Mouse (Mus musculus): ENCODE measurements around the gene Eogt. TPM values are rescaled to one million over a fixed set of nuclear protein-coding genes. Genes with fewer than 3 reads are reported as not detected.

Gene Eogt
- polyA plus RNA-seq, 1 experiment from 2014 or later, result 14.7 TPM

DNA sequence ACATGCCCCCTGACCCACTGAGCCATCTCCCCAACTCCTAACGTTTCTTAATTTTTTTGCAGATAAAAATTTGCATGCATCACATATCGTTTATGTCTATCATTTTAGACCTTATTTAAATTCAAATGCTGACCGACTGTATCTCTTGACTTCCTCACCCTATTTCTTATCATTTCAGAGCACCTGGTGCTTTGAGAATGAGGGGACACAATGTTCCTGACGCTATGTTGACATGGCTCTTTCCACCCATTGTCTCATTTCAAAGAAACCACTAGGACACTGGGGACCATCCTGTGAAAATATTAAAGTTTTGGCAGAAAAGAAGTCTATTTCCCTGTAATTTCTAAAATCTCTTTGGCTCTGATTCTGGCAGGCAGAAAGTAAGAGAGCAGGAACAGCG is 32.1 kb downstream of the Eogt start:
- Histone ChIP-seq H3K4me3 (ENCODE audit: low read length) (no peak overlapping the region), H3K9ac (ENCODE audit: low read length) (no peak overlapping the region), H3K27me3 (ENCODE audit: control insufficient read depth, insufficient read depth, low read length) (no peaks in the 10 kb centered on the region), H3K4me2 (ENCODE audit: low read depth, low read length) (no peak overlapping the region), H3K36me3 (ENCODE audit: control insufficient read depth, insufficient read depth) (peaks cover 49% of the 10 kb centered on the region), H3K4me1 (ENCODE audit: control insufficient read depth, insufficient read depth, low read length) (no peaks in the 10 kb centered on the region), H3K9me3 (replicated peaks; ENCODE audit: control insufficient read depth, low read length) (no peaks in the 10 kb centered on the region), H3K27ac (ENCODE audit: low read length) (no peak overlapping the region)
- ATAC-seq (replicated peaks; ENCODE audit: extremely low read depth, insufficient read depth, low FRiP score), result no peak
- WGBS, result 72% methylated on average over 5 of the region's 5 CpGs

DNA sequence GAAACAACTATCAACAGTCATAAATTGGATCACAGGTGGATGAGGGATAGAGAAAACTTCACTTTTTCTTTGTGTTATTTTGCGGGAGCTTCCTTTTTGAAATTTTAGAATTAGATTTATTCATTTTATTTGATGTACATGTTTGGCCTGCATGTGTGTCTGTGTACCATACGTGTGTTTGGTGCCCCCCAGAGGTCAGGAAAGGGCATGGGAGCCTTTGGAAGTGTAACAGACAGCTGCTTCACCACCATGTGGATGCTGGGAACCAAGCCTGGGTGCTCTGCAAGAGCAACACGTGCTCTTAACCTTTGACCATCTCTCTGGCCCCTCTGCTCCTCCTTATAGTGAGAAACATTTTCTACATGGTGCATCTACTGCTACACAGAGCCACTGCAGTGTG is 34.2 kb downstream of the Eogt start:
- 63% methylated on average over 3 of the region's 3 CpGs for WGBS
- no peak overlapping the region for H3K4me2 ChIP-seq (ENCODE audit: low read depth, low read length)
- H3K4me1 ChIP-seq (ENCODE audit: control insufficient read depth, insufficient read depth, low read length), result no peaks in the 10 kb centered on the region
- H3K27ac ChIP-seq (ENCODE audit: low read length), result no peak overlapping the region
- no peaks in the 10 kb centered on the region for H3K27me3 ChIP-seq (ENCODE audit: control insufficient read depth, insufficient read depth, low read length)
- peaks cover 50% of the 10 kb centered on the region for H3K36me3 ChIP-seq (ENCODE audit: control insufficient read depth, insufficient read depth)
- H3K4me3 ChIP-seq (ENCODE audit: low read length), result no peak overlapping the region
- ATAC-seq (replicated peaks; ENCODE audit: extremely low read depth, insufficient read depth, low FRiP score), result no peak
- no peaks in the 10 kb centered on the region for H3K9me3 ChIP-seq (replicated peaks; ENCODE audit: control insufficient read depth, low read length)
- H3K9ac ChIP-seq (ENCODE audit: low read length), result no peak overlapping the region

- no peak for ATAC-seq (replicated peaks; ENCODE audit: extremely low read depth, insufficient read depth, low FRiP score)
- H3K27me3 ChIP-seq (ENCODE audit: control insufficient read depth, insufficient read depth, low read length), result no peaks in the 10 kb centered on the region
- no peak overlapping the region for H3K4me3 ChIP-seq (ENCODE audit: low read length)
- 90% methylated on average over 8 of the region's 8 CpGs for WGBS
- no peaks in the 10 kb centered on the region for H3K4me1 ChIP-seq (ENCODE audit: control insufficient read depth, insufficient read depth, low read length)
- H3K9ac ChIP-seq (ENCODE audit: low read length), result no peak overlapping the region
- no peaks in the 10 kb centered on the region for H3K9me3 ChIP-seq (replicated peaks; ENCODE audit: control insufficient read depth, low read length)
- no peak overlapping the region for H3K4me2 ChIP-seq (ENCODE audit: low read depth, low read length)
- H3K36me3 ChIP-seq (ENCODE audit: control insufficient read depth, insufficient read depth), result peaks cover 34% of the 10 kb centered on the region
- no peak overlapping the region for H3K27ac ChIP-seq (ENCODE audit: low read length)
Observed at GRCm38 (mm10) chr6:97112177-97112576, 36.8 kb downstream of the Eogt start.

GRCm38 (mm10) chr6:97106777-97107176 is 42.2 kb downstream of the Eogt start:
- Histone ChIP-seq H3K36me3 (ENCODE audit: control insufficient read depth, insufficient read depth) (peaks cover 4% of the 10 kb centered on the region), H3K4me3 (ENCODE audit: low read length) (no peak overlapping the region), H3K4me1 (ENCODE audit: control insufficient read depth, insufficient read depth, low read length) (no peaks in the 10 kb centered on the region), H3K4me2 (ENCODE audit: low read depth, low read length) (no peak overlapping the region), H3K9me3 (replicated peaks; ENCODE audit: control insufficient read depth, low read length) (no peaks in the 10 kb centered on the region), H3K27ac (ENCODE audit: low read length) (no peak overlapping the region), H3K27me3 (ENCODE audit: control insufficient read depth, insufficient read depth, low read length) (0 out of 2 replicates have a peak, but pooled peaks cover 8% of the 10 kb centered on the region), H3K9ac (ENCODE audit: low read length) (no peak overlapping the region)
- 18% methylated on average over 2 of the region's 2 CpGs for WGBS
- 0 out of 2 replicates have a peak, but pooled peaks have one; percentile 51 for ATAC-seq (replicated peaks; ENCODE audit: extremely low read depth, insufficient read depth, low FRiP score)

DNA sequence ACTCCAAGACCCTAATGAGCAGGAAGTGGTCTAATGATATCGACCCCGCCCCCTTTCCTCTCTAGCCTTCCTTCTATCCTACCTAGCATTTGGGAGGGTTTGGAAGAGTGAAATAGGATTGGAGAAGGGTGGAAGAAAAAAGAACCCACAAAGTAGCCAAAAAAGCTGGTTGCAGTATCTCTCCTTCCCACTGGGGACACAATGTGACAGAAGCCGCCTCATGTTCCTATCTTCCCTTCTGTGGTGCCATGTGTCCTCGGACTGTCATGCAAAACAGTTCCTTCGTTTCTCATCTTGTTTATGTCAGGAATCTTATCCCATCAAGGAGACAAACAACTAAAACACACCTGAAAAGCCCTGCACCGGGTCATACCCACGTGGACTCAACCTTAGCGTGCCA is 42.9 kb downstream of the Eogt start:
- 69% methylated on average over 8 of the region's 8 CpGs for WGBS
- no peak for ATAC-seq (replicated peaks; ENCODE audit: extremely low read depth, insufficient read depth, low FRiP score)

GRCm38 (mm10) chr6:97104264-97104852 is 44.6 kb downstream of the Eogt start:
- H3K4me3 ChIP-seq (ENCODE audit: low read length), result no peak overlapping the region
- H3K27me3 ChIP-seq (ENCODE audit: control insufficient read depth, insufficient read depth, low read length), result 0 out of 2 replicates have a peak, but pooled peaks cover 8% of the 10 kb centered on the region
- WGBS, result 63% methylated on average over 7 of the region's 7 CpGs
- no peak overlapping the region for H3K27ac ChIP-seq (ENCODE audit: low read length)
- H3K4me2 ChIP-seq (ENCODE audit: low read depth, low read length), result no peak overlapping the region
- no peak overlapping the region for H3K9ac ChIP-seq (ENCODE audit: low read length)
- no peaks in the 10 kb centered on the region for H3K36me3 ChIP-seq (ENCODE audit: control insufficient read depth, insufficient read depth)
- 0 out of 2 replicates have a peak, but pooled peaks cover 2% of the 10 kb centered on the region for H3K4me1 ChIP-seq (ENCODE audit: control insufficient read depth, insufficient read depth, low read length)
- H3K9me3 ChIP-seq (replicated peaks; ENCODE audit: control insufficient read depth, low read length), result no peaks in the 10 kb centered on the region
- no peak for ATAC-seq (replicated peaks; ENCODE audit: extremely low read depth, insufficient read depth, low FRiP score)

More for the DNA sequence above, 42.9 kb downstream of the Eogt start:
- Histone ChIP-seq H3K4me1 (ENCODE audit: control insufficient read depth, insufficient read depth, low read length) (0 out of 2 replicates have a peak, but pooled peaks cover 2% of the 10 kb centered on the region), H3K36me3 (ENCODE audit: control insufficient read depth, insufficient read depth) (no peaks in the 10 kb centered on the region), H3K27ac (ENCODE audit: low read length) (no peak overlapping the region), H3K9me3 (replicated peaks; ENCODE audit: control insufficient read depth, low read length) (no peaks in the 10 kb centered on the region), H3K4me3 (ENCODE audit: low read length) (no peak overlapping the region), H3K27me3 (ENCODE audit: control insufficient read depth, insufficient read depth, low read length) (0 out of 2 replicates have a peak, but pooled peaks cover 8% of the 10 kb centered on the region), H3K4me2 (ENCODE audit: low read depth, low read length) (no peak overlapping the region), H3K9ac (ENCODE audit: low read length) (no peak overlapping the region)

- H3K4me2 ChIP-seq (ENCODE audit: low read depth, low read length), result peak overlapping the region; percentile 27; the same call in 1 of the 2 replicates
- H3K9me3 ChIP-seq (replicated peaks; ENCODE audit: control insufficient read depth, low read length), result no peaks in the 10 kb centered on the region
- H3K4me1 ChIP-seq (ENCODE audit: control insufficient read depth, insufficient read depth, low read length), result 0 out of 2 replicates have a peak, but pooled peaks cover 2% of the 10 kb centered on the region
- 0 out of 2 replicates have a peak, but pooled peaks cover 8% of the 10 kb centered on the region for H3K27me3 ChIP-seq (ENCODE audit: control insufficient read depth, insufficient read depth, low read length)
- H3K27ac ChIP-seq (ENCODE audit: low read length), result no peak overlapping the region
- ATAC-seq (replicated peaks; ENCODE audit: extremely low read depth, insufficient read depth, low FRiP score), result no peak
- no peaks in the 10 kb centered on the region for H3K36me3 ChIP-seq (ENCODE audit: control insufficient read depth, insufficient read depth)
- 10% methylated on average over 15 of the region's 15 CpGs for WGBS
- H3K4me3 ChIP-seq (ENCODE audit: low read length), result no peak overlapping the region
- no peak overlapping the region for H3K9ac ChIP-seq (ENCODE audit: low read length)
Observed at GRCm38 (mm10) chr6:97101958-97102702, 46.9 kb downstream of the Eogt start.

GRCm38 (mm10) chr6:97101190-97101957 is 47.6 kb downstream of the Eogt start:
- WGBS, result 20% methylated on average over 12 of the region's 12 CpGs
- no peak for ATAC-seq (replicated peaks; ENCODE audit: extremely low read depth, insufficient read depth, low FRiP score)
- H3K27me3 ChIP-seq (ENCODE audit: control insufficient read depth, insufficient read depth, low read length), result 0 out of 2 replicates have a peak, but pooled peaks cover 8% of the 10 kb centered on the region
- H3K9ac ChIP-seq (ENCODE audit: low read length), result no peak overlapping the region
- no peaks in the 10 kb centered on the region for H3K9me3 ChIP-seq (replicated peaks; ENCODE audit: control insufficient read depth, low read length)
- peak overlapping the region; percentile 27; the same call in 1 of the 2 replicates for H3K4me2 ChIP-seq (ENCODE audit: low read depth, low read length)
- 0 out of 2 replicates have a peak, but pooled peaks cover 2% of the 10 kb centered on the region for H3K4me1 ChIP-seq (ENCODE audit: control insufficient read depth, insufficient read depth, low read length)
- H3K36me3 ChIP-seq (ENCODE audit: control insufficient read depth, insufficient read depth), result no peaks in the 10 kb centered on the region
- no peak overlapping the region for H3K27ac ChIP-seq (ENCODE audit: low read length)
- H3K4me3 ChIP-seq (ENCODE audit: low read length), result no peak overlapping the region

Measured in heart, embryonic 16.5 days (tissue).